Mouse (Mus musculus) lung, postnatal 0 days (tissue): Measurements from ENCODE around the gene Srgap2.

ENCODE experiments used
- CTCF ChIP-seq: IDR thresholded peaks from 2 replicates; pipeline ENCODE4 v1.5.1; 2016; ENCODE audit warnings: antibody characterized with exemption, mild to moderate bottlenecking
- EP300 ChIP-seq: IDR thresholded peaks from 2 replicates; pipeline ENCODE4 v1.6.1; 2016; ENCODE audit warnings: antibody characterized with exemption, mild to moderate bottlenecking, control low read depth

DNA sequence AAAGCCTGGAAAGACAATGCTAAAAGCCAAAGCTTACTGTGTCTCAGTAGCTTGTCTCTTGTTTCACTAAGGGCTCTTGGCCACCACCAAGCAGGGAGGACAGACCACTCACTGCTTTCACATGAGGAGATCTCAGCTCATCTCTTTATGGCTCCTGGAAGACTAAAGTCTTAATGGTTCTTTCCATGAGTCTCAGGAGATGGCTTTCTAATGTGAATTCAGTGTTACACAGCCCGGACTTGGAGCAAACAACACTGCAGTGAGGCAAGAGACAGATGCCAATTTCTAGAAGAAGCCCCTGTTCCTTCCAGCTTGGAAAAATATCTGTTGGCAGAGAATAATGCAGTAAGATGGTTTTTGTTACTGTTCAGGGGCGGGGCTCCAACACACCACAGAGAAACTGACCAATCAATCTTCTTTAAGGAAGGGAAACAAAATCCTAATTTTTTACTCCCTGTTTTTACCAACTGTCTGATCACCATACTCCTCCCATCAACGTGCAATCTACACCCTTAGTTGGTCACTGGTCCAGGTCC, 71.7 kb downstream of the Srgap2 start:
- TF ChIP-seq CTCF: no peak
- no peak for TF ChIP-seq EP300
